Mouse (Mus musculus): ENCODE measurements around the gene Cox4i2. TPM values are rescaled to one million over a fixed set of nuclear protein-coding genes. Genes with fewer than 3 reads are reported as not detected.
A peak's percentile ranks its signal among the peaks of the same experiment; 100 is the strongest.

The Cox4i2 gene
- polyA plus RNA-seq, 1 experiment from 2014 or later: 20.8 TPM

GRCm38 (mm10) chr2:152814213-152814874 lies 60.4 kb downstream of the Cox4i2 start:
- no peak overlapping the region for H3K4me3 ChIP-seq
- no peak overlapping the region for H3K4me2 ChIP-seq
- peaks cover 8% of the 10 kb centered on the region for H3K36me3 ChIP-seq
- H3K9ac ChIP-seq: no peak overlapping the region
- H3K4me1 ChIP-seq (replicated peaks): peaks cover 74% of the 10 kb centered on the region
- no peaks in the 10 kb centered on the region for H3K27me3 ChIP-seq (replicated peaks)
- H3K9me3 ChIP-seq (replicated peaks): no peaks in the 10 kb centered on the region
- ATAC-seq (ENCODE audit: insufficient number of reproducible peaks, low FRiP score): peak; percentile 69
- WGBS: 49% methylated on average over 6 of the region's 6 CpGs
- peak overlapping the region; percentile 73 for H3K27ac ChIP-seq (ENCODE audit: poor library complexity, severe bottlenecking)

Small RNA genes within 50 kb of the gene (microRNA-seq; reads per million reads assigned to microRNA genes)
- gene Gm23802: not detected

Other genes starting within 250 kb of the Cox4i2 start
- not detected in 2 replicates for gene Defb26, start 242.5 kb upstream of the Cox4i2 start, polyA plus RNA-seq (2016; fragmentation: Nextera tagmentation; extraction: Ambion mirVana)
- gene Defb28, start 235.9 kb upstream of the Cox4i2 start, polyA plus RNA-seq (2016; fragmentation: Nextera tagmentation; extraction: Ambion mirVana): not detected in 2 replicates
- gene Defb29, start 214.1 kb upstream of the Cox4i2 start, polyA plus RNA-seq (2016; fragmentation: Nextera tagmentation; extraction: Ambion mirVana): not detected in 2 replicates
- gene Gm17416, start 184.8 kb upstream of the Cox4i2 start, polyA plus RNA-seq (2016; fragmentation: Nextera tagmentation; extraction: Ambion mirVana): not detected in 2 replicates
- gene Defb21, start 181.4 kb upstream of the Cox4i2 start, polyA plus RNA-seq (2016; fragmentation: Nextera tagmentation; extraction: Ambion mirVana): not detected in 2 replicates
- gene Defb19, start 173.9 kb upstream of the Cox4i2 start, polyA plus RNA-seq (2016; fragmentation: Nextera tagmentation; extraction: Ambion mirVana): 0.88 and 0.98 TPM in 2 replicates
- not detected in 2 replicates for gene Defb45, start 154.8 kb upstream of the Cox4i2 start, polyA plus RNA-seq (2016; fragmentation: Nextera tagmentation; extraction: Ambion mirVana)
- gene Defb36, start 149.8 kb upstream of the Cox4i2 start, polyA plus RNA-seq (2016; fragmentation: Nextera tagmentation; extraction: Ambion mirVana): not detected in 2 replicates
- gene Defb25, start 131.1 kb upstream of the Cox4i2 start, polyA plus RNA-seq (2016; fragmentation: Nextera tagmentation; extraction: Ambion mirVana): not detected in 2 replicates
- gene Rem1, start 127.2 kb upstream of the Cox4i2 start, polyA plus RNA-seq (2016; fragmentation: Nextera tagmentation; extraction: Ambion mirVana): 9.5 and 10.1 TPM in 2 replicates
- gene H13, start 84.7 kb upstream of the Cox4i2 start, polyA plus RNA-seq (2016; fragmentation: Nextera tagmentation; extraction: Ambion mirVana): 87.5 and 91.9 TPM in 2 replicates
- gene Mcts2, start 67.1 kb upstream of the Cox4i2 start, polyA plus RNA-seq (2016; fragmentation: Nextera tagmentation; extraction: Ambion mirVana): 23.1 and 25.2 TPM in 2 replicates
- 87.7 and 90.9 TPM in 2 replicates for gene Id1, start 17.9 kb upstream of the Cox4i2 start, polyA plus RNA-seq (2016; fragmentation: Nextera tagmentation; extraction: Ambion mirVana)
- 83.0 and 85.9 TPM in 2 replicates for gene Bcl2l1, start 77.6 kb downstream of the Cox4i2 start, polyA plus RNA-seq (2016; fragmentation: Nextera tagmentation; extraction: Ambion mirVana)
- 65.6 and 74.1 TPM in 2 replicates for gene Tpx2, start 93.8 kb downstream of the Cox4i2 start, polyA plus RNA-seq (2016; fragmentation: Nextera tagmentation; extraction: Ambion mirVana)
- 0.05 and 0.12 TPM in 2 replicates for gene Mylk2, start 157.2 kb downstream of the Cox4i2 start, polyA plus RNA-seq (2016; fragmentation: Nextera tagmentation; extraction: Ambion mirVana)
- 0.86 and 1.1 TPM in 2 replicates for gene Foxs1, start 179.0 kb downstream of the Cox4i2 start, polyA plus RNA-seq (2016; fragmentation: Nextera tagmentation; extraction: Ambion mirVana)
- gene Dusp15, start 197.5 kb downstream of the Cox4i2 start, polyA plus RNA-seq (2016; fragmentation: Nextera tagmentation; extraction: Ambion mirVana): 0.10 TPM in 1 of 2 replicates, not detected in the other
- 0.24 and 0.38 TPM in 2 replicates for gene Ttll9, start 208.3 kb downstream of the Cox4i2 start, polyA plus RNA-seq (2016; fragmentation: Nextera tagmentation; extraction: Ambion mirVana)